Mouse (Mus musculus): Measurements from ENCODE around the gene Capn15. TPM values are rescaled to one million over a fixed set of nuclear protein-coding genes. Genes with fewer than 3 reads are reported as not detected.

Gene Capn15
- total and polyA plus RNA-seq, 3 experiments = 2.1 to 11.5 (median 6.0) TPM

DNA sequence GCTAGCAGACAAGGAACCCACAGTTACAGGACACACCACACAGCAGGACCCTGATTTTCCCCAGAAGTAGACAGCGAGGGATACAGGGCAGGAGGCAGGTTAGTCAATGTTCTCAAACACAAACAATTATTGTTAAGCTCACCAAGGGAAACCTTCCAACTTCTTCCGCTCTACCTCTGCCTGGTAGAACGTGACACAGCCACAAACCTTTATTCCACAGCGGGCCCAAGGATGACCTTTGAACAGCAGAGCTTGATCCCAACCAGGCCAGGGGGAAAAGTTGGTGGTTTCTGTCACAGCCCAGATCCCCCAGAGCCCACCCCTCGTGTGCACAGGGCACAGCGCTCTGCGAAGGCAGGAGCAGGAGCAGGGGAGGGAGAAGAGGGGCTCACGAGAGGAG lies 38.4 kb upstream of the Capn15 start:
- DNase-seq (ENCODE audit: extremely low read depth) = no peak
- TF ChIP-seq MYC (IDR thresholded peaks at IDR 0.05; ENCODE audit: low read depth, low read length) (no peak), SMC3 (IDR thresholded peaks at IDR 0.05; ENCODE audit: low read depth, low read length) (no peak), MAX (IDR thresholded peaks at IDR 0.05; ENCODE audit: low read length) (no peak), HCFC1 (IDR thresholded peaks at IDR 0.05; ENCODE audit: low read depth, low read length) (no peak), MXI1 (IDR thresholded peaks at IDR 0.05; ENCODE audit: low read depth, low read length) (no peak), PAX5 (IDR thresholded peaks at IDR 0.05; ENCODE audit: low read length) (no peak), MEF2A (IDR thresholded peaks at IDR 0.05; ENCODE audit: borderline replicate concordance, low read depth, low read length) (no peak), USF1 (IDR thresholded peaks at IDR 0.05; ENCODE audit: low read depth, low read length) (no peak), ZNF384 (IDR thresholded peaks at IDR 0.05; ENCODE audit: low read depth, low read length) (no peak), IRF4 (IDR thresholded peaks at IDR 0.05; ENCODE audit: low read depth, low read length) (no peak), CHD2 (IDR thresholded peaks at IDR 0.05; ENCODE audit: low read length) (no peak), MAZ (IDR thresholded peaks at IDR 0.05; ENCODE audit: low read depth, low read length) (no peak)
- Histone ChIP-seq H3K9ac (ENCODE audit: insufficient read depth, low read depth) (no peak overlapping the region), H3K4me2 (ENCODE audit: insufficient read depth, low read depth, poor library complexity, severe bottlenecking) (no peak overlapping the region), H3K4me3 (replicated peaks in 1 of 3; ENCODE audit: low read depth in 2 of 3, low read length in 2 of 3, poor library complexity in 1 of 3) (no peak overlapping the region), H3K4me1 (ENCODE audit: control insufficient read depth in 1 of 2, insufficient read depth in 2 of 2) (peaks cover 9 to 51% of the 10 kb centered on the region in 2 experiments; a peak in 3 of 4 replicates), H3K79me2 (replicated peaks; ENCODE audit: control insufficient read depth, extremely low read depth, insufficient read depth, poor library complexity, severe bottlenecking) (no peaks in the 10 kb centered on the region), H3K9me3 (replicated peaks; ENCODE audit: low read length) (no peaks in the 10 kb centered on the region), H3K36me3 (replicated peaks in 1 of 2; ENCODE audit: control insufficient read depth in 1 of 2, insufficient read depth in 1 of 2, low read length in 1 of 2) (peaks cover 4 to 21% of the 10 kb centered on the region in 2 experiments), H3K27ac (ENCODE audit: insufficient read depth, low read depth) (no peak overlapping the region), H3K27me3 (replicated peaks) (no peaks in the 10 kb centered on the region)
- in situ Hi-C loops (cut with MboI; ENCODE audit: low pct_ligation_motif_present, low pct_unique_long_range_greater_than_20kb, low sequenced_read_pairs) = no loop called here
- dilution Hi-C loops (cut with MboI; ENCODE audit: extremely low pct_ligation_motif_present, extremely low pct_unique_long_range_greater_than_20kb, low sequenced_read_pairs) = no loop called here

DNA sequence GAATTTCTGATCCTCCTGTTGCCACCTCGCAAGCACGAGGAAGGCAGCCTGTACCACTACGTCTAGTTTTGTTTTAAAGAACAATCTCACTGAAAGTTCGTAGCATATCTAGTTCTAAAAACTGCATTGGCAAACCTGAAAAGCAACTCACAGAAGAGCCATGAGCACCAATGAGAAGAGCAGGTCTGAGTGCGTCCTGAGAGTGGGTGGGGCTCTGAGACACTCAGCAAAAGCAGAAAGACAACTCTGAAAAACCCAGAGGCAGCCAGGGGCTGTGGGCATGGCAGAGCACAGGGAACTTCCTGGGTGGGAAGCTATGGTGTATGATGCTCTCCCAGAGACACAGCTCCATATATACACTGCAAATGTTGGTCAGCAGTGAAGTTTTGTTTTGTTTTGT lies 37.6 kb upstream of the Capn15 start:
- H3K9me3 ChIP-seq (replicated peaks; ENCODE audit: low read length) = no peaks in the 10 kb centered on the region
- in situ Hi-C loops (cut with MboI; ENCODE audit: low pct_ligation_motif_present, low pct_unique_long_range_greater_than_20kb, low sequenced_read_pairs) = no loop called here
- H3K79me2 ChIP-seq (replicated peaks; ENCODE audit: control insufficient read depth, extremely low read depth, insufficient read depth, poor library complexity, severe bottlenecking) = no peaks in the 10 kb centered on the region
- no peaks in the 10 kb centered on the region for H3K27me3 ChIP-seq (replicated peaks)
- no peak overlapping the region for H3K4me2 ChIP-seq (ENCODE audit: insufficient read depth, low read depth, poor library complexity, severe bottlenecking)
- no peak for TF ChIP-seq POLR2A (IDR thresholded peaks at IDR 0.05; ENCODE audit: low read depth, low read length)
- no peak for TF ChIP-seq HCFC1 (IDR thresholded peaks at IDR 0.05; ENCODE audit: low read depth, low read length)
- TF ChIP-seq CHD1 (IDR thresholded peaks at IDR 0.05; ENCODE audit: low read depth, low read length) = no peak
- TF ChIP-seq UBTF (IDR thresholded peaks at IDR 0.05; ENCODE audit: low read depth, low read length) = no peak
- no peak for TF ChIP-seq BHLHE40 (IDR thresholded peaks at IDR 0.05; ENCODE audit: low read depth, low read length)
- TF ChIP-seq ZC3H11A (IDR thresholded peaks at IDR 0.05; ENCODE audit: low read depth, low read length) = no peak
- no peak for TF ChIP-seq ETS1 (conservative IDR thresholded peaks at IDR 0.05; ENCODE audit: low read depth, low read length)
- no peak for TF ChIP-seq CHD2 (IDR thresholded peaks at IDR 0.05; ENCODE audit: low read length)
- TF ChIP-seq USF2 (conservative IDR thresholded peaks at IDR 0.05; ENCODE audit: low read depth, low read length) = no peak
- TF ChIP-seq KAT2A (IDR thresholded peaks at IDR 0.05; ENCODE audit: insufficient replicate concordance, low read length) = no peak
- no peak for TF ChIP-seq MAX (IDR thresholded peaks at IDR 0.05; ENCODE audit: low read length)
- no peak for TF ChIP-seq USF1 (IDR thresholded peaks at IDR 0.05; ENCODE audit: low read depth, low read length)
- no peak for TF ChIP-seq NRF1 (IDR thresholded peaks at IDR 0.05; ENCODE audit: low read depth, low read length)
- TF ChIP-seq EP300 (IDR thresholded peaks at IDR 0.05; ENCODE audit: low read length) = no peak
- no peak for TF ChIP-seq IRF4 (IDR thresholded peaks at IDR 0.05; ENCODE audit: low read depth, low read length)
- no peak for TF ChIP-seq TBP (conservative IDR thresholded peaks at IDR 0.05; ENCODE audit: low read depth, low read length)
- dilution Hi-C loops (cut with MboI; ENCODE audit: extremely low pct_ligation_motif_present, extremely low pct_unique_long_range_greater_than_20kb, low sequenced_read_pairs) = no loop called here
- peaks cover 16 to 52% of the 10 kb centered on the region in 2 experiments for H3K4me1 ChIP-seq (ENCODE audit: control insufficient read depth in 1 of 2, insufficient read depth in 2 of 2)
- no peak overlapping the region for H3K4me3 ChIP-seq (replicated peaks in 1 of 3; ENCODE audit: low read depth in 2 of 3, low read length in 2 of 3, poor library complexity in 1 of 3)
- DNase-seq (ENCODE audit: extremely low read depth) = no peak
- no peak overlapping the region for H3K9ac ChIP-seq (ENCODE audit: insufficient read depth, low read depth)
- peaks cover 4 to 21% of the 10 kb centered on the region in 2 experiments for H3K36me3 ChIP-seq (replicated peaks in 1 of 2; ENCODE audit: control insufficient read depth in 1 of 2, insufficient read depth in 1 of 2, low read length in 1 of 2)
- no peak overlapping the region for H3K27ac ChIP-seq (ENCODE audit: insufficient read depth, low read depth)

All from CH12.LX (cell line).